Mouse (Mus musculus) E14TG2a.4 (cell line): ENCODE results near the gene Cend1.
A peak's percentile ranks its signal among the peaks of the same experiment; 100 is the strongest.

ENCODE experiments used
- H3K27me3 ChIP-seq: 2 replicates; pipeline ENCODE4 v1.6.1; 2014; ENCODE audit warnings: low read length, control low read depth; ENCODE audit not compliant: insufficient read depth
- H3K36me3 ChIP-seq: 2 replicates; pipeline ENCODE4 v1.6.1; 2014; ENCODE audit warnings: low read length, control low read depth; ENCODE audit not compliant: insufficient read depth
- H3K4me1 ChIP-seq: replicated peaks from 2 replicates; pipeline ENCODE4 v1.6.1; 2014; ENCODE audit warnings: low read depth, low read length, control low read depth
- H3K4me3 ChIP-seq: replicated peaks from 2 replicates; pipeline ENCODE4 v1.5.1; 2014; ENCODE audit warnings: mild to moderate bottlenecking, low read length
- H3K9me3 ChIP-seq: 2 replicates; pipeline ENCODE4 v1.6.1; 2014; ENCODE audit warnings: low read length, control low read depth
- CTCF ChIP-seq: conservative IDR thresholded peaks from 2 replicates; pipeline ENCODE4 v1.5.1; 2014; ENCODE audit warnings: low read length
- NANOG ChIP-seq: IDR thresholded peaks from 2 replicates; pipeline ENCODE4 v1.6.1; 2014; ENCODE audit warnings: borderline replicate concordance, low read length, mixed read lengths
- POU5F1 ChIP-seq: IDR thresholded peaks from 2 replicates; pipeline ENCODE4 v1.6.1; 2014; ENCODE audit warnings: low read length, borderline replicate concordance

Gene Cend1

GRCm38 (mm10) chr7:141429310-141429709 lies at the start of gene Cend1:
Gene Cend1, minus strand, starts transcription at chr7:141429491.
- Histone ChIP-seq H3K27me3 (no peaks in the 10 kb centered on the region; the same call in 1 of the 2 replicates), H3K4me3 (peak within 1 kb of the TSS; percentile 66), H3K9me3 (no peaks in the 10 kb centered on the region), H3K4me1 (peaks cover 91% of the 10 kb centered on the region), H3K36me3 (peaks cover 40% of the 10 kb centered on the region)
- TF ChIP-seq POU5F1 (no peak), NANOG (no peak), CTCF (no peak)

GRCm38 (mm10) chr7:141478270-141478748 lies 49.0 kb upstream of the Cend1 start:
- Histone ChIP-seq H3K4me1 (peaks cover 65% of the 10 kb centered on the region), H3K27me3 (peaks cover 44% of the 10 kb centered on the region), H3K4me3 (no peak overlapping the region), H3K9me3 (no peaks in the 10 kb centered on the region), H3K36me3 (peaks cover 6% of the 10 kb centered on the region)
- no peak for TF ChIP-seq NANOG
- no peak for TF ChIP-seq CTCF
- TF ChIP-seq POU5F1, result no peak

- peaks cover 12% of the 10 kb centered on the region for H3K36me3 ChIP-seq
- no peak for TF ChIP-seq POU5F1
- no peak for TF ChIP-seq CTCF
- TF ChIP-seq NANOG, result no peak
- H3K4me1 ChIP-seq, result peaks cover 64% of the 10 kb centered on the region
- peaks cover 38% of the 10 kb centered on the region for H3K27me3 ChIP-seq
- peak overlapping the region; percentile 96; the same call in 1 of the 2 replicates for H3K4me3 ChIP-seq
- H3K9me3 ChIP-seq, result no peaks in the 10 kb centered on the region
These were observed 48.4 kb upstream of the Cend1 start for GRCm38 (mm10) chr7:141477578-141478269.

GRCm38 (mm10) chr7:141476981-141477370 lies 47.7 kb upstream of the Cend1 start:
- peak overlapping the region; percentile 96 for H3K4me3 ChIP-seq
- peaks cover 19% of the 10 kb centered on the region for H3K36me3 ChIP-seq
- no peak for TF ChIP-seq NANOG
- TF ChIP-seq POU5F1, result no peak
- TF ChIP-seq CTCF, result no peak
- peaks cover 67% of the 10 kb centered on the region for H3K4me1 ChIP-seq
- no peaks in the 10 kb centered on the region for H3K9me3 ChIP-seq
- H3K27me3 ChIP-seq, result peaks cover 31% of the 10 kb centered on the region

GRCm38 (mm10) chr7:141476226-141476980 lies 47.1 kb upstream of the Cend1 start:
- TF ChIP-seq CTCF (no peak), POU5F1 (no peak), NANOG (no peak)
- peaks cover 28% of the 10 kb centered on the region for H3K27me3 ChIP-seq
- H3K36me3 ChIP-seq, result peaks cover 24% of the 10 kb centered on the region
- peaks cover 68% of the 10 kb centered on the region for H3K4me1 ChIP-seq
- H3K9me3 ChIP-seq, result no peaks in the 10 kb centered on the region
- peak overlapping the region; percentile 96 for H3K4me3 ChIP-seq

GRCm38 (mm10) chr7:141475805-141476158 lies 46.5 kb upstream of the Cend1 start:
- Histone ChIP-seq H3K4me3 (peak overlapping the region; percentile 96), H3K4me1 (peaks cover 68% of the 10 kb centered on the region), H3K36me3 (peaks cover 30% of the 10 kb centered on the region), H3K27me3 (peaks cover 23% of the 10 kb centered on the region), H3K9me3 (no peaks in the 10 kb centered on the region)
- TF ChIP-seq POU5F1, result no peak
- TF ChIP-seq CTCF, result no peak
- no peak for TF ChIP-seq NANOG

GRCm38 (mm10) chr7:141475011-141475804 lies 45.9 kb upstream of the Cend1 start, which contains the start of the genes Polr2l and Tspan4:
Gene Polr2l, minus strand, starts transcription at chr7:141475132.
Gene Tspan4, plus strand, starts transcription at chr7:141475240.
- H3K4me1 ChIP-seq, result peaks cover 69% of the 10 kb centered on the region
- H3K36me3 ChIP-seq, result peaks cover 36% of the 10 kb centered on the region
- peak within 1 kb of the TSS; percentile 96 for H3K4me3 ChIP-seq
- no peak for TF ChIP-seq NANOG
- no peaks in the 10 kb centered on the region for H3K9me3 ChIP-seq
- H3K27me3 ChIP-seq, result peaks cover 19% of the 10 kb centered on the region

- TF ChIP-seq NANOG (no peak), CTCF (no peak), POU5F1 (no peak)
- Histone ChIP-seq H3K36me3 (peaks cover 46% of the 10 kb centered on the region), H3K9me3 (no peaks in the 10 kb centered on the region), H3K4me3 (peak overlapping the region; percentile 96), H3K4me1 (peaks cover 79% of the 10 kb centered on the region), H3K27me3 (peaks cover 15% of the 10 kb centered on the region)
These were observed 44.9 kb upstream of the Cend1 start for GRCm38 (mm10) chr7:141474160-141474559.
